Mouse (Mus musculus) megakaryocyte, embryonic 14.5 days (primary cell): ENCODE data around the gene Adamtsl1. TPM values are rescaled to one million over a fixed set of nuclear protein-coding genes. Genes with fewer than 3 reads are reported as not detected.
A peak's percentile ranks its signal among the peaks of the same experiment; 100 is the strongest.

ENCODE experiments used
- H3K27me3 ChIP-seq: replicated peaks from 2 replicates; pipeline ENCODE3; 2012; ENCODE audit warnings: inconsistent platforms
- H3K36me3 ChIP-seq: replicated peaks from 2 replicates; pipeline ENCODE3; 2012; ENCODE audit warnings: low read length, inconsistent platforms, mixed read lengths
- H3K4me1 ChIP-seq: 2 replicates; pipeline ENCODE4 v1.6.1; 2012; ENCODE audit warnings: inconsistent platforms
- H3K4me3 ChIP-seq: replicated peaks from 2 replicates; pipeline ENCODE3; 2012; ENCODE audit warnings: moderate library complexity, mild to moderate bottlenecking, inconsistent platforms
- H3K9me3 ChIP-seq: 2 replicates; pipeline ENCODE4 v1.6.1; 2012; ENCODE audit warnings: inconsistent platforms
- FLI1 ChIP-seq: IDR thresholded peaks from 2 replicates; pipeline ENCODE4 v1.6.1; 2012; ENCODE audit warnings: low read length, inconsistent platforms, mixed read lengths
- GATA1 ChIP-seq: IDR thresholded peaks from 3 replicates; pipeline ENCODE4 v1.6.1; 2012; ENCODE audit warnings: mixed read lengths, low read length, inconsistent platforms, borderline replicate concordance
- polyA plus RNA-seq: library from polyadenylated mRNA; stranded (reverse); fragments of >175 nt; gene quantifications from 2 replicates; pipeline ENCODE4 v1.2.3, GENCODE M21; 2012; ENCODE audit warnings: low replicate concordance; ENCODE audit not compliant: insufficient read depth

The Adamtsl1 gene
- polyA plus RNA-seq, 1 experiment: 0.44 TPM

DNA sequence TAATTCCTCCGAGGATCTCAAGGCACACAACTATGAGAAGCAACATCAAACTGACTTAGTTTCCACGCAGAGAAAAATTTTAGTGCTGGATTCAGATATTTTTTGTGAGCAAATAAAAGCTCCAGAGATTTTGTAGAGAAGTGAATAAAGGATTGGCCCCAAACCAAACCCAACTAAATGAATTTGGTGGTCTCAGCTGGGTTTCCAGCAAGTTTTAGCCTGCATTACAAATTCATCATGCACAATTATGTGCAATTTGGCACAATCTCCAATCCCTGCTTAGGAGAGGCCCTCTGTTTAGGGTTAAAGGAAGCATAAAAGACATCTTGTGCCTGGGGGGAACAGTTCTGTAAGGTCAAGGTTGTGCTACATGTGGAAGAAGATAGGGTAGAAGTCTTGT, 427.9 kb downstream of the Adamtsl1 start:
- TF ChIP-seq FLI1 (no peak), GATA1 (no peak)
- Histone ChIP-seq H3K4me3 (no peak overlapping the region), H3K4me1 (0 out of 2 replicates have a peak, but pooled peaks cover 2% of the 10 kb centered on the region), H3K9me3 (no peaks in the 10 kb centered on the region), H3K27me3 (no peaks in the 10 kb centered on the region), H3K36me3 (no peaks in the 10 kb centered on the region)

GRCm38 (mm10) chr4:85953590-85953989, 439.6 kb downstream of the Adamtsl1 start:
- H3K4me3 ChIP-seq: peak overlapping the region; percentile 5
- H3K36me3 ChIP-seq: no peaks in the 10 kb centered on the region
- peaks cover 38% of the 10 kb centered on the region for H3K4me1 ChIP-seq
- no peaks in the 10 kb centered on the region for H3K9me3 ChIP-seq
- TF ChIP-seq FLI1 (no peak), GATA1 (no peak)
- no peaks in the 10 kb centered on the region for H3K27me3 ChIP-seq

- Histone ChIP-seq H3K36me3 (no peaks in the 10 kb centered on the region), H3K4me1 (peaks cover 38% of the 10 kb centered on the region), H3K9me3 (no peaks in the 10 kb centered on the region), H3K4me3 (peak overlapping the region; percentile 59), H3K27me3 (no peaks in the 10 kb centered on the region)
- TF ChIP-seq GATA1: no peak
- no peak for TF ChIP-seq FLI1
Measured at GRCm38 (mm10) chr4:85955387-85955786, 441.4 kb downstream of the Adamtsl1 start.

GRCm38 (mm10) chr4:85957266-85957665, 443.3 kb downstream of the Adamtsl1 start:
- Histone ChIP-seq H3K9me3 (no peaks in the 10 kb centered on the region), H3K4me3 (no peak overlapping the region), H3K27me3 (no peaks in the 10 kb centered on the region), H3K36me3 (no peaks in the 10 kb centered on the region), H3K4me1 (peaks cover 38% of the 10 kb centered on the region)
- TF ChIP-seq FLI1 (no peak), GATA1 (no peak)

GRCm38 (mm10) chr4:85957879-85958278, 443.9 kb downstream of the Adamtsl1 start:
- Histone ChIP-seq H3K9me3 (no peaks in the 10 kb centered on the region), H3K27me3 (no peaks in the 10 kb centered on the region), H3K36me3 (no peaks in the 10 kb centered on the region), H3K4me3 (no peak overlapping the region), H3K4me1 (peaks cover 36% of the 10 kb centered on the region)
- TF ChIP-seq GATA1: no peak
- TF ChIP-seq FLI1: no peak

DNA sequence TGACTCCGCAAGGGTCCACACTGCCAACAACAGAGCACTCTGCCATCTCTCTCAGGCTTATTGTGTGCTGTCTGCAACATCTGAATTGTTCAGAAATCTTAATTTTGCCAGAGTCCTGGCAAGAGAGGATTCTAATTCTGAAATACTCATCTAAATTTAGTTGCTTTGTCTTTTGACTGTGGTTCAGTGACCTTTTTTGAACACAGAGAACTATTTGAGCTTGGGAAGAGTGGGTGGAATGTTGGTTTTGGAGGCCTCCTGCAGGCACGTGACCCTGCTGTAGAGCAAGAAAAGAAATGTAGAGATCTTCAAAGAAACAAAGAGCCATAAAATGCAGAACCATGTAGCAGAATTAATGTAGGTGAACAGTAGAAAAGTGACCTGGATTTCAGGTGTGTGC, 445.0 kb downstream of the Adamtsl1 start:
- Histone ChIP-seq H3K4me1 (peaks cover 24% of the 10 kb centered on the region), H3K36me3 (no peaks in the 10 kb centered on the region), H3K9me3 (no peaks in the 10 kb centered on the region), H3K4me3 (no peak overlapping the region), H3K27me3 (no peaks in the 10 kb centered on the region)
- TF ChIP-seq GATA1: no peak

- TF ChIP-seq GATA1 (no peak), FLI1 (no peak)
- no peaks in the 10 kb centered on the region for H3K9me3 ChIP-seq
- no peaks in the 10 kb centered on the region for H3K36me3 ChIP-seq
- no peak overlapping the region for H3K4me3 ChIP-seq
- H3K27me3 ChIP-seq: no peaks in the 10 kb centered on the region
- peaks cover 7% of the 10 kb centered on the region for H3K4me1 ChIP-seq
Measured at GRCm38 (mm10) chr4:85976188-85976587, 462.2 kb downstream of the Adamtsl1 start.

- no peaks in the 10 kb centered on the region for H3K27me3 ChIP-seq
- no peak overlapping the region for H3K4me3 ChIP-seq
- TF ChIP-seq FLI1 (no peak), GATA1 (no peak)
- H3K4me1 ChIP-seq: peaks cover 7% of the 10 kb centered on the region
- no peaks in the 10 kb centered on the region for H3K36me3 ChIP-seq
- no peaks in the 10 kb centered on the region for H3K9me3 ChIP-seq
Measured at GRCm38 (mm10) chr4:85979206-85979605, 465.2 kb downstream of the Adamtsl1 start.

GRCm38 (mm10) chr4:86006596-86006995, 492.6 kb downstream of the Adamtsl1 start:
- Histone ChIP-seq H3K4me1 (no peaks in the 10 kb centered on the region), H3K9me3 (no peaks in the 10 kb centered on the region), H3K27me3 (no peaks in the 10 kb centered on the region), H3K4me3 (no peak overlapping the region), H3K36me3 (no peaks in the 10 kb centered on the region)
- TF ChIP-seq GATA1 (no peak), FLI1 (no peak)

GRCm38 (mm10) chr4:86013640-86014039, 499.7 kb downstream of the Adamtsl1 start:
- no peaks in the 10 kb centered on the region for H3K36me3 ChIP-seq
- no peak overlapping the region for H3K4me3 ChIP-seq
- H3K9me3 ChIP-seq: no peaks in the 10 kb centered on the region

GRCm38 (mm10) chr4:86018928-86019327, 505.0 kb downstream of the Adamtsl1 start:
- H3K4me3 ChIP-seq: no peak overlapping the region
- no peaks in the 10 kb centered on the region for H3K9me3 ChIP-seq
- TF ChIP-seq GATA1 (no peak), FLI1 (no peak)
- H3K4me1 ChIP-seq: peaks cover 14% of the 10 kb centered on the region
- H3K27me3 ChIP-seq: no peaks in the 10 kb centered on the region
- no peaks in the 10 kb centered on the region for H3K36me3 ChIP-seq

More at GRCm38 (mm10) chr4:86013640-86014039, 499.7 kb downstream of the Adamtsl1 start:
- H3K27me3 ChIP-seq: no peaks in the 10 kb centered on the region
- peaks cover 9% of the 10 kb centered on the region; the same call in 1 of the 2 replicates for H3K4me1 ChIP-seq
- TF ChIP-seq GATA1 (no peak), FLI1 (no peak)
